Mouse (Mus musculus) olfactory bulb, adult 2 months (tissue): ENCODE results near the gene Rrn3.

Experiments used
- CTCF ChIP-seq: fragments of 200-500 bp; IDR thresholded peaks from 2 replicates; pipeline ENCODE4 v1.5.1; 2012; ENCODE audit warnings: low read depth, mild to moderate bottlenecking, low read length, moderate library complexity; ENCODE audit not compliant: insufficient read depth
- POLR2A ChIP-seq: fragments of 200-500 bp; IDR thresholded peaks from 2 replicates; pipeline ENCODE4 v1.6.1; 2012; ENCODE audit warnings: mild to moderate bottlenecking, low read depth, low read length, moderate library complexity; ENCODE audit not compliant: insufficient read depth

DNA sequence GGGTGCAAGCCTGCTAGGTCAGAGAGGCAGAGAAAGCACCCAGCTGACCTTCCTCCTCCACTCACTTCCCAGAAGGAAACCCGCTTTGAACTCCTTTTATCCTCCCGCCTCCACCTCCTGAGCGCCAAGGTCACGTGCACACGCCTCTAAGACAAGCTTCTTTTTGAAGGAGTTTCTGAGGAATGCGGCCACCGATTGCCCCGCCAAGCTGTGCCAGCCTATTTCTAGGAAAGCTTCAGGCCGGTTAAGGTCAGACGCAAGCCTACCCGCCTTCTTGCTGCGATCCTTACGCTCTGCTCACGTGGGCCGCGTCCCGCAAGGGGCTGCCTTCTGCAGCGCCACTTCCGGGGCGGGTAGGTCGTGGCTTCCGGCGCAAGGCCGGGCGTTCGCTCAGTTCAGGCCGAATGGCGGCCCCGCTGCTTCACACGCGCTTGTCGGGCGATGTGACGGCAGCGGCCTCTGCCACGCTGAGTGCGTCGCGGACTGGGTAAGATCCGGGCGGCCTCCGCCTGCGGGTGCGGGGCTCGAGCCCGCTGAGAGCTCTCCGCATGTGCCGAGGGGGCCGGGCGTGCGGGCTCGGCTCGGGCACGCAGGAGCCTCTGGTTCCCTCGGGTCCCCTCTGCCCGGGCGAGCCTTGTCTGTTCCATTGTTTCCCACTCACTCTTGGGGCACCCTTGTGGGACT is at the start of gene Rrn3:
- peak; percentile 95 for TF ChIP-seq POLR2A
- TF ChIP-seq CTCF: no peak
